Mouse (Mus musculus) stomach, embryonic 16.5 days (tissue): ENCODE results near the gene Abca2. TPM values are rescaled to one million over a fixed set of nuclear protein-coding genes. Genes with fewer than 3 reads are reported as not detected.

Experiments
- ATAC-seq: fragments of 200-750 bp; cut with Nextera tagmentation; 2 replicates; pipeline ENCODE4 v1.8.0; 2017; ENCODE audit warnings: moderate number of reproducible peaks, moderate TSS enrichment; ENCODE audit not compliant: insufficient read depth, low FRiP score
- H3K27ac ChIP-seq: fragments of 300-500 bp; sonication (generic); 2 replicates; pipeline ENCODE4 v1.5.1; 2014; ENCODE audit warnings: low read length
- H3K27me3 ChIP-seq: fragments of 300-500 bp; sonication (generic); 2 replicates; pipeline ENCODE4 v1.6.1; 2014; ENCODE audit warnings: low read length, control low read depth, mixed read lengths; ENCODE audit not compliant: control insufficient read depth, insufficient read depth
- H3K36me3 ChIP-seq: fragments of 300-500 bp; sonication (generic); 2 replicates; pipeline ENCODE4 v1.6.1; 2014; ENCODE audit warnings: low read length; ENCODE audit not compliant: control insufficient read depth, insufficient read depth
- H3K4me1 ChIP-seq: fragments of 300-500 bp; sonication (generic); 2 replicates; pipeline ENCODE4 v1.6.1; 2014; ENCODE audit warnings: low read length, control low read depth, mixed read lengths; ENCODE audit not compliant: control insufficient read depth, insufficient read depth
- H3K4me2 ChIP-seq: fragments of 300-500 bp; sonication (generic); 2 replicates; pipeline ENCODE4 v1.6.1; 2014; ENCODE audit warnings: low read depth, low read length, mixed read lengths
- H3K4me3 ChIP-seq: fragments of 300-500 bp; sonication (generic); replicated peaks from 2 replicates; pipeline ENCODE4 v1.5.1; 2014; ENCODE audit warnings: mild to moderate bottlenecking, low read length
- H3K9ac ChIP-seq: fragments of 300-500 bp; sonication (generic); 2 replicates; pipeline ENCODE4 v1.6.1; 2014; ENCODE audit warnings: low read length
- H3K9me3 ChIP-seq: fragments of 300-500 bp; sonication (generic); replicated peaks from 2 replicates; pipeline ENCODE4 v1.6.1; 2016; ENCODE audit warnings: low read length, control low read depth; ENCODE audit not compliant: control insufficient read depth
- WGBS: fragments of 180-500 bp; shearing (Covaris S2); extraction: QIAGEN DNeasy Blood & Tissue Kit; methylation state at CpG from one replicate; pipeline ENCODE4 v1.1.7; 2014; 5-methylcytosine and 5-hydroxymethylcytosine counted together
- polyA plus RNA-seq: library from polyadenylated mRNA; unstranded; fragments of >200 nt; fragmentation: Nextera tagmentation; extraction: Ambion mirVana; gene quantifications from 2 replicates; pipeline ENCODE4 v1.2.1, GENCODE M21; 2015

Abca2 gene
- polyA plus RNA-seq, 1 experiment from 2014 or later = 4.0 TPM

- Histone ChIP-seq H3K4me3 (no peak overlapping the region), H3K4me1 (no peaks in the 10 kb centered on the region), H3K27me3 (no peaks in the 10 kb centered on the region), H3K4me2 (no peak overlapping the region), H3K9me3 (no peaks in the 10 kb centered on the region), H3K27ac (peak overlapping the region; percentile 78), H3K36me3 (no peaks in the 10 kb centered on the region), H3K9ac (no peak overlapping the region)
- WGBS = 54% methylated on average over 10 of the region's 10 CpGs
- ATAC-seq = no peak
Measured at GRCm38 (mm10) chr2:25479551-25480311, 51.2 kb downstream of the Abca2 start.

- no peaks in the 10 kb centered on the region for H3K36me3 ChIP-seq
- no peaks in the 10 kb centered on the region for H3K9me3 ChIP-seq
- 72% methylated on average over 1 of the region's 1 CpGs for WGBS
- no peaks in the 10 kb centered on the region for H3K4me1 ChIP-seq
- no peak for ATAC-seq
- H3K27me3 ChIP-seq = no peaks in the 10 kb centered on the region
- no peak overlapping the region for H3K4me3 ChIP-seq
- peak overlapping the region; percentile 78 for H3K27ac ChIP-seq
- no peak overlapping the region for H3K9ac ChIP-seq
- H3K4me2 ChIP-seq = no peak overlapping the region
Measured at GRCm38 (mm10) chr2:25480541-25480940, 52.0 kb downstream of the Abca2 start.

- Histone ChIP-seq H3K36me3 (no peaks in the 10 kb centered on the region), H3K4me2 (no peak overlapping the region), H3K27me3 (no peaks in the 10 kb centered on the region), H3K9me3 (no peaks in the 10 kb centered on the region), H3K9ac (no peak overlapping the region), H3K4me1 (no peaks in the 10 kb centered on the region), H3K4me3 (no peak overlapping the region), H3K27ac (no peak overlapping the region)
- WGBS = 27% methylated on average over 7 of the region's 7 CpGs
- no peak for ATAC-seq
Measured at GRCm38 (mm10) chr2:25482969-25483368, 54.5 kb downstream of the Abca2 start.

- peak; percentile 69 for ATAC-seq
- Histone ChIP-seq H3K27me3 (no peaks in the 10 kb centered on the region), H3K9ac (no peak overlapping the region), H3K9me3 (no peaks in the 10 kb centered on the region), H3K36me3 (no peaks in the 10 kb centered on the region), H3K4me2 (no peak overlapping the region), H3K4me3 (no peak overlapping the region), H3K4me1 (no peaks in the 10 kb centered on the region), H3K27ac (peak overlapping the region; percentile 59)
- WGBS = 52% methylated on average over 11 of the region's 11 CpGs
Measured at GRCm38 (mm10) chr2:25484901-25485647, 56.6 kb downstream of the Abca2 start.

GRCm38 (mm10) chr2:25487965-25488670, 59.6 kb downstream of the Abca2 start:
- Histone ChIP-seq H3K27me3 (no peaks in the 10 kb centered on the region), H3K4me2 (no peak overlapping the region), H3K4me1 (no peaks in the 10 kb centered on the region), H3K9me3 (no peaks in the 10 kb centered on the region), H3K9ac (no peak overlapping the region), H3K4me3 (no peak overlapping the region), H3K27ac (peak overlapping the region; percentile 21; the same call in 1 of the 2 replicates), H3K36me3 (no peaks in the 10 kb centered on the region)
- ATAC-seq = peak; percentile 19; the same call in 1 of the 2 replicates
- WGBS = 59% methylated on average over 6 of the region's 6 CpGs

- no peaks in the 10 kb centered on the region for H3K9me3 ChIP-seq
- peak overlapping the region; percentile 21; the same call in 1 of the 2 replicates for H3K27ac ChIP-seq
- no peaks in the 10 kb centered on the region for H3K27me3 ChIP-seq
- no peaks in the 10 kb centered on the region for H3K36me3 ChIP-seq
- H3K4me1 ChIP-seq = no peaks in the 10 kb centered on the region
- 70% methylated on average over 7 of the region's 7 CpGs for WGBS
- H3K9ac ChIP-seq = no peak overlapping the region
- no peak overlapping the region for H3K4me3 ChIP-seq
- H3K4me2 ChIP-seq = no peak overlapping the region
- ATAC-seq = no peak
Measured at GRCm38 (mm10) chr2:25488671-25489068, 60.2 kb downstream of the Abca2 start.

- H3K4me2 ChIP-seq = no peak overlapping the region
- 79% methylated on average over 5 of the region's 5 CpGs for WGBS
- ATAC-seq = no peak
Measured at GRCm38 (mm10) chr2:25492988-25493387, 64.5 kb downstream of the Abca2 start.

GRCm38 (mm10) chr2:25493476-25493961, 65.0 kb downstream of the Abca2 start, which contains the start of gene Lcn12:
Gene Lcn12, minus strand, starts transcription at chr2:25493911.
- H3K9ac ChIP-seq = no peak within 1 kb of the TSS
- H3K4me2 ChIP-seq = no peak within 1 kb of the TSS
- no peaks in the 10 kb centered on the region for H3K4me1 ChIP-seq
- H3K27ac ChIP-seq = no peak within 1 kb of the TSS
- no peaks in the 10 kb centered on the region for H3K36me3 ChIP-seq
- H3K4me3 ChIP-seq = no peak within 1 kb of the TSS
- H3K27me3 ChIP-seq = no peaks in the 10 kb centered on the region
- 89% methylated on average over 5 of the region's 5 CpGs for WGBS
- no peaks in the 10 kb centered on the region for H3K9me3 ChIP-seq
- no peak for ATAC-seq

More at GRCm38 (mm10) chr2:25492988-25493387, 64.5 kb downstream of the Abca2 start:
- Histone ChIP-seq H3K9me3 (no peaks in the 10 kb centered on the region), H3K9ac (no peak overlapping the region), H3K36me3 (no peaks in the 10 kb centered on the region), H3K4me3 (no peak overlapping the region), H3K27me3 (no peaks in the 10 kb centered on the region), H3K4me1 (no peaks in the 10 kb centered on the region), H3K27ac (no peak overlapping the region)
